Comparison of ENCODE assay signal across 16 mouse cellular contexts in the genomic region with DNA sequence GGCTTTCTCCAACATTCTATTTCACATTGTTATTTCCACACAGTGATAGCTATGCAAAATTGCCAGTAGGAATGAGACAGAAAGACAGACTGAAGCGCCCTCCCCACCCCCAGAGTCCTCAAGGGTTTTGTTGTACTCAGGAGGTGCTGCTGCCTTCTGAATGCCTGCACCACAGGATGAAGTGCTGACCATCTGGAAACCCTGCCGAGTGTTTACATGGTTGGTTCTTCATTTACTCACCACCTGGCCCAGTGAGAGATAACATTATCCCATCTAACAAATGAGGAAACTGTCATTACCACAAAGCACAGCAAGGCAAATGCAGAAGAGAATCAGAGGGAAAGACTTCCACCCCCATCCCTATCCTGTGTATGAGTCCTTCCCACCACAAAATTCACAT.
DNase-seq lines count a peak whose midpoint lies in the region; ATAC-seq and TF ChIP-seq lines count a peak whose summit lies in the region.
"Had no signal": no experiment of that assay in that cellular context is flagged by ENCODE, and none has a peak within 500 bp of the region (broad histone marks: within the 10 kb centered on the region; RNA-seq: fewer than 3 reads in every experiment).

No protein-coding gene starts in this region.

- no peaks in the 10 kb centered on the region for H3K27me3 ChIP-seq in midbrain, embryonic 14.5 days (ENCODE audit: control insufficient read depth, insufficient read depth, low read length)
- no peaks in the 10 kb centered on the region for H3K27me3 ChIP-seq in midbrain, embryonic 16.5 days (ENCODE audit: control insufficient read depth, insufficient read depth, low read depth, low read length)
- no peaks in the 10 kb centered on the region for H3K27me3 ChIP-seq in kidney, adult 2 months (replicated peaks; ENCODE audit: control insufficient read depth, insufficient read depth, low read length)

- H3K27ac ChIP-seq in midbrain, embryonic 14.5 days (replicated peaks; ENCODE audit: low read depth, low read length): 0 out of 2 replicates have a peak overlapping the region, but pooled peaks have one; percentile 8
- H3K27ac ChIP-seq in midbrain, embryonic 16.5 days (ENCODE audit: low read length): no peak overlapping the region
- H3K27ac ChIP-seq in kidney, adult 2 months (ENCODE audit: insufficient read depth, low read depth, low read length): no peak overlapping the region
- H3K27ac ChIP-seq: gastrocnemius, adult 2 months; liver, embryonic 14.5 days; stomach, postnatal 0 days had no signal

- no peaks in the 10 kb centered on the region for H3K9me3 ChIP-seq in midbrain, embryonic 14.5 days (ENCODE audit: control insufficient read depth, low read length)
- no peaks in the 10 kb centered on the region for H3K9me3 ChIP-seq in midbrain, embryonic 16.5 days (replicated peaks; ENCODE audit: control insufficient read depth, low read length, poor library complexity, severe bottlenecking)

- DNase-seq in midbrain, embryonic 14.5 days: no peak
- peak; percentile 89 for DNase-seq in brain, adult 2 months (ENCODE audit: low read depth, low spot score)
- peak; percentile 38 to 59 for DNase-seq in cerebellum, postnatal 10 days
- DNase-seq in kidney, adult 2 months: no peak
- no peak for DNase-seq in adrenal gland, postnatal 36 days
- DNase-seq: embryo, embryonic 11 days; gastrocnemius, adult 2 months; heart, postnatal 14 days; kidney, adult 9 months had no signal

- H3K36me3 ChIP-seq in midbrain, embryonic 14.5 days (ENCODE audit: control insufficient read depth, insufficient read depth, low read length): no peaks in the 10 kb centered on the region
- H3K36me3 ChIP-seq in midbrain, embryonic 16.5 days (ENCODE audit: control insufficient read depth, insufficient read depth, low read length): no peaks in the 10 kb centered on the region
- H3K36me3 ChIP-seq in kidney, adult 2 months (ENCODE audit: control insufficient read depth, insufficient read depth, low read length): no peaks in the 10 kb centered on the region

- H3K9ac ChIP-seq in midbrain, embryonic 14.5 days (replicated peaks; ENCODE audit: low read length): no peak overlapping the region
- H3K9ac ChIP-seq in midbrain, embryonic 16.5 days (ENCODE audit: low read depth, low read length): no peak overlapping the region
- H3K9ac ChIP-seq: liver, embryonic 14.5 days had no signal

- TF ChIP-seq POLR2A in kidney, adult 2 months (IDR thresholded peaks at IDR 0.05; ENCODE audit: low read depth, low read length): no peak

- ATAC-seq in midbrain, embryonic 14.5 days (ENCODE audit: low FRiP score, low TSS enrichment): no peak
- no peak for ATAC-seq in midbrain, embryonic 16.5 days
- peak; percentile 65 for ATAC-seq in megakaryocyte progenitor cell, adult 5-6 weeks (replicated peaks; ENCODE audit: poor library complexity)
- ATAC-seq: forebrain, embryonic 14.5 days; lung, postnatal 0 days had no signal

- no peak overlapping the region for H3K4me3 ChIP-seq in midbrain, embryonic 14.5 days (replicated peaks; ENCODE audit: low read depth, low read length)
- H3K4me3 ChIP-seq in midbrain, embryonic 16.5 days (ENCODE audit: low read depth, low read length): no peak overlapping the region
- no peak overlapping the region for H3K4me3 ChIP-seq in kidney, adult 2 months (ENCODE audit: insufficient read depth, low read depth, low read length)
- H3K4me3 ChIP-seq: gastrocnemius, adult 2 months; myocyte had no signal

- no peak for TF ChIP-seq CTCF in kidney, adult 2 months (conservative IDR thresholded peaks at IDR 0.05; ENCODE audit: insufficient read depth, insufficient read length, low read depth, low read length)

- no peak overlapping the region for H3K4me2 ChIP-seq in midbrain, embryonic 14.5 days (ENCODE audit: low read length)
- no peak overlapping the region for H3K4me2 ChIP-seq in midbrain, embryonic 16.5 days (ENCODE audit: low read length)

- no peaks in the 10 kb centered on the region for H3K4me1 ChIP-seq in midbrain, embryonic 14.5 days (ENCODE audit: control insufficient read depth, insufficient read depth, low read length)
- H3K4me1 ChIP-seq in midbrain, embryonic 16.5 days (ENCODE audit: control insufficient read depth, insufficient read depth, low read length): no peaks in the 10 kb centered on the region
- no peaks in the 10 kb centered on the region for H3K4me1 ChIP-seq in kidney, adult 2 months (ENCODE audit: control insufficient read depth, insufficient read depth, low read length)

- WGBS in midbrain, embryonic 14.5 days: 29% methylated on average over 2 of the region's 2 CpGs
- 12% methylated on average over 2 of the region's 2 CpGs for WGBS in midbrain, embryonic 16.5 days
- 45% methylated on average over 2 of the region's 2 CpGs for WGBS in kidney, adult 2 months

Comparison
In these comparisons a context has a peak if more than half of its experiments do, and no peak if none do; other contexts are left out.
1. DNase-seq: peak in brain, adult 2 months (single experiment) and cerebellum, postnatal 10 days (2 of 2); none in midbrain, embryonic 14.5 days (single experiment), kidney, adult 2 months (single experiment) and adrenal gland, postnatal 36 days (0 of 2).